Mouse (Mus musculus): ENCODE results near the gene Fam162a.
"Not testable (repeated sequence)": the region's sequence is repeated elsewhere in the genome, so short reads cannot be mapped to it uniquely, and the experiment has no call there.

Fam162a gene

DNA sequence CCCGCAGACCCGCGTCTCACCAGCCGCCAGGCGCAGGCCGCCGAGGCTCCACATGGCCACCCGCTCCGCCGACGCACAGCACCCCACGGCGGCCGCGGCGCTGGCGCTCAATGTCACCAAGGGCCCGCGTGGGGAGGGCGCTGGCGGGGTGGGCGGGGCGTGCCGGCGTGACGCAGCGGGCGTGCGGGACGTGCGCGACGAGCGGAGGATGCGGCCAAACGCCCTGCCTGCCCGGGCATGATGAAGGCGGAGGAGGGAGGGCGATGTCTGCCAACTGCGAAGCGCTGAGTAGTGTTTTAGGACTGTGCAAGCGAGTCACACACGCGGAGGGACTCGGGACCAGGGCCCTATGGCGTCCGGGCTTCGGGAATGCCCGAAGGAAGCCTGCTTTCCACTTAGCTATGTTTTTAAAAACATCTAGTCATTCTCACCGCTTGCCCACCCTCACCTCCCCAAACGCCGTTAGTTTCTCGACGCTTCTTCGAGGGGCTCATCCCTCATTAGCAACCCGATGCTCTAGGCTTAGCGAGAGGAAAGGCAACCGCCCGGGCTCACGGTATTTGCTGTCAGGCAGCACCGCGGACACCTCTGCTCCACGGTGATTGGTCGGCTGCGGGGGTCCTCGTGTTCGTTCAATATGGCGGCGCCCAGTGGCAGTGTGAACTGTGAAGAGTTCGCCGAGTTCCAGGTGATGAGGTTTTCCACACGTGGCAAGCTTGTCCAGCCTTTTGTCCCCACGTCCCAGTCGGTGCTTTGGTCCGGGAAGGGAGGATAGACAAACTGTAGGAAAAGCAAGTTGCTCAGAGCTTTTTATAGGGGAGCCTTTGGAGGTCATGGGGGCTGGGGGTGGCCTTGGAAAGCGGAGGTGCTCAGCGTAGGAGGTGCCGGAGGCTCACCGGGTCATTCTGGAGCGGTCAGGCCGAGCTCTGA lies at the start of gene Fam162a, which contains the start of gene Ccdc58:
Gene Fam162a (minus strand): TSS at position 145 of the 930 bp plus-strand sequence.
Gene Ccdc58 (plus strand): TSS at position 236 of the 930 bp plus-strand sequence.
- peak; percentile 97 for DNase-seq (ENCODE audit: low read depth, low spot score)

DNA sequence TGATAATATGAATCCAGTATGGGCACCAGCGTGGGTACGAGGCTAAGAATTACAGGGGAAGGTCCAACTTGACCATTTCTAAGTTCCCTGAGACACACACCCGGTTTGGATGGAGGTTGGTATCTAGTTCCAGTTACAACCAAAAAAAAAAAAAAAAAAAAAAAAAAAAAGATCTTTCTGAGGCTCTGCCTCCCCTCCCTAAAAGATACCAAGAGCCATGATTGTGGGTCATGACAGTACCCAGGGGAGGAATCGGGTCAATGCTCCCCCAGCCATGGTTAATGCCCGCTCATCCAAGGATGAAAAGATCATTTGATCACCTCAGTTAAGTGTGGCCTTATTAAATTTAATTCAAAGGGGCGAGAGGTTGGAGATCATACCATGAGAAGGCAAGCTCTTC lies 44.4 kb upstream of the Fam162a start:
- DNase-seq (ENCODE audit: low read depth, low spot score): not testable (repeated sequence)

DNA sequence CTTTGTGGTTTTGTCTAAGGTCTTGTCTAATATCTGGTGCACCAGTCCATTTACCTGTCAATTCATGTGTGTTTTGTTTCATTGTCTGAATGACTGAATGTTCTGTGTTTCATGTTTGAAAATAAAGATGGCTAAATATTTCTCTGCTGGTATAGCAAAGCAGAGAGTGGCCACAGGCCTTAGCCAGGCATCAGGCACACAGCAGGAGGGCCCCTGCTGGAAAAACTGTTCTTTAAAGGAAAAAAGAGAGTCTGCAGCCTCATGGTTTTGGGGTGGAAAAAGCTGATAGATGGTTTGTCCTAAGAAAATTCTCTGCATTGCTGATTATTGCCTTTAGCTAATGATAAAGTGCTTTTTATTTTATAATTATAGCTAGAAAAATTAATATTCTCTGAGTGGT lies 40.1 kb upstream of the Fam162a start:
- not testable (repeated sequence) for DNase-seq (ENCODE audit: low read depth, low spot score)

DNA sequence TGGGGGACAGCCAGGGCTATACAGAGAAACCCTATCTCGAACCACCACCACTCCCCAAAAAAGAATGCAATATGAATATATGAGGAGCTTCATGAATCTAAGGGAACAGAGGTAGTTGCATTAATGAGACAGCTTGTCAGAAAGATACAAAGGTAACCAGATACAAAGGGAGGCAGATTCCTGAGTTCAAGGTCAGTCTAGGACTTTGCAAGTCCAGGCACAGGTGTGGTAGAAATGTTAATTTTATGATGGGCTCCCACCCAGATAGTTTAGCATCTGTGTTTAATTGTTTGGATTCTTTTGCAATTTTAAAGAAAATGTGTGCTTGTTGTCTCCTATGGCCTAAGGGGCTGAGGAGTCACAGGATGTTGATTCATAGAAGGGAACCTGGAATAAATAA lies 30.8 kb upstream of the Fam162a start:
- DNase-seq (ENCODE audit: low read depth, low spot score): no peak

DNA sequence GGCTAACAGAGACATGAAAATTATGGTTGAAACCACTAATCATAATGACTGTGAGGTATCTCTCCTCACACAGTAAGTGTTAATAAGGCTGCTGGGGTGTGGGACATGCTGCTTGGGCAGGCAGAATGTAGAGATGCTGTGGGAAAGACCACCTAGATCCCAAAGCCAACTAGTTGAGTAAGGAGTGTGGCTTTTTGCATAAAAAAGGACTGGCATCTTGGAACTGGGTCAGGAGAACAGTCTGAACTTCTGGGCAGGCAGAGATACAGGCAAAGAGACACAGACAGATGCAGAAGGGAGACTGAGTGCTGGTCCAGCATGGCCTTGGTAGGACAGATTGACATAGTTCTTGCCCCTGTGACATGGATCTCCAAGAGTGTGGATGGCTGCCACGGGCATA lies 30.1 kb upstream of the Fam162a start:
- DNase-seq (ENCODE audit: low read depth, low spot score): no peak

DNA sequence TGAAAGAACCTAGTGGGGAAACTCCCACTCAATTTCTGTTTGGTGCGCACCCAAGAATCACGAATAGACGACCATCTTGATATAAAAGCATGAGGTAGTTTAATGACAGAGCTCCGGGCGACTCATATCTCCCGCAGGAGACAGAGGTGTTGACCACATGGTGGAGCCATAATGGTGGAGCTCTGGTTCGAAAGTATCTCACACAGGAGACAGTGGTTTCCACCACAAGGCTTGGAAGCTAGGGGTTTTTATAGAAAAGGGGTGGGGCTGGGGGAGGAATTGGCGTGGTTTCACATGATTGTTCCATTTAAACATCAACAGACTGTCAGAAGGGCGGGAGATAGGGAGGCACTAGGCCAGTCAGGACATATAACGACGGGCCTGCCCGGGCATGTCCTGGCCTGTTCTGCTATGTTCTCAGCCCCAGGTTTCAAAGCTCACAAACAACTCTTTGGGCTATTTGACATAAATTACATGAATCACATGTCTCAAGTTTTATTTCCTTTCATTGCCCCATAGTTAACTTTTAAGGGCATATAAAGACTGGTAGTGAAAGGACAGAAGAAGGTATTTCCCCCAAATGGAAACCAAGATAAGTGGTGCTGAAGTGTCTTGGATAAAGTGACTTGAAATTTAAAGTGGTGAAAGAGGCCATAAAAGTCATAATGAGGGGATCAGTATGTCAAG lies 26.6 kb upstream of the Fam162a start:
- not testable (repeated sequence) for DNase-seq (ENCODE audit: low read depth, low spot score)

DNA sequence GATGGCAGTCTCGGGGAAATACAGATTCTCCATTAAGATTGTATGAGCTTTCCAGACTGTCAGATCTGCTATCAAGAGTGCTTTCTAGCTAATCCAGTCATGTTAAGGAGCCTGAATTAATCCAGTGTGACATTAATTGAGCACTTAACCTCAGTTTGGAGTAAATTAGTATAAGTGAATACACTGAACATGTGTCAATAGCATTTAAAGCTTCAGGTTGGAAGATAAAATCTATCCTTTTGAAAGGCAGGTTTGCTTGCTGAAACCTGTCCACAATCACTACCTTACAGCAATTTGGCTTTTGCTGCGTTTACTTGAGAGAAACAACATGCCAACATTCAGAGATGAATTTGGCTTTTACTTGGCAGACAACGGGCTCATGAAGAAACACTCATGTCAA lies 22.7 kb upstream of the Fam162a start:
- no peak for DNase-seq (ENCODE audit: low read depth, low spot score)

DNA sequence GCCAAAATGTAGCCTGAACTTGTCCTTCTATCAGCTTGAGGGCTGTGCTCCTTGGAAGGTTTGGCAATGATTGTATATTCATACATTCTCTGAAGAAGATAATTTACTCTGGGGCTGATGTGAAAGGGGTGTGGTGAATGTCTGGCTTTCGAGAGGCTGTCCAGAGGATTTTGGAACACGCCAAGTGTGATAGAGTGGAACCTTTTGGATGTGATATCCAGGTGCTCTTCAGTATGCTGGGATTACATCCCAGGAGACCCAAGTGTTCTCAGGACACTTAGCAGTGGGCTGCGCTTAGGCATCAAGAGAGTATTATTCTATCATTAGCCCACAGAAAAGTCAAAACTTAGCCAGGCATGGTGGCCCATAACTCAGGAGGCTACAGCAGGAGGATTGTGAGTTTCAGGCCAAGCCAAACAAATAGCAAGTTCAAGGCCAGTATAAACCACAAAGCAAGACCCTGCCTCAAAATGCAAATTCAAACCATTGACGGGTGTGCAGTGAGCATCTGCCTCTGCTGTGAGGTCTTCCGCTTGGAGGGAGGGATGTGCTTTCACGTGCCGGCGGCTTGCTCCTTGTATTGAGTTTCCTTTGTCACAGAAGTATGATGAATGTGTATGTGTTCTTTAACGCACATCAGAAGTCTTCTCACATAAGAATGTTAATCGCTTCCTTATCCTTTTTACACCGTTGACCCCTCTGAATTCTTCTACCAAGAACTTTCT lies 19.6 kb upstream of the Fam162a start:
- DNase-seq (ENCODE audit: low read depth, low spot score): no peak

DNA sequence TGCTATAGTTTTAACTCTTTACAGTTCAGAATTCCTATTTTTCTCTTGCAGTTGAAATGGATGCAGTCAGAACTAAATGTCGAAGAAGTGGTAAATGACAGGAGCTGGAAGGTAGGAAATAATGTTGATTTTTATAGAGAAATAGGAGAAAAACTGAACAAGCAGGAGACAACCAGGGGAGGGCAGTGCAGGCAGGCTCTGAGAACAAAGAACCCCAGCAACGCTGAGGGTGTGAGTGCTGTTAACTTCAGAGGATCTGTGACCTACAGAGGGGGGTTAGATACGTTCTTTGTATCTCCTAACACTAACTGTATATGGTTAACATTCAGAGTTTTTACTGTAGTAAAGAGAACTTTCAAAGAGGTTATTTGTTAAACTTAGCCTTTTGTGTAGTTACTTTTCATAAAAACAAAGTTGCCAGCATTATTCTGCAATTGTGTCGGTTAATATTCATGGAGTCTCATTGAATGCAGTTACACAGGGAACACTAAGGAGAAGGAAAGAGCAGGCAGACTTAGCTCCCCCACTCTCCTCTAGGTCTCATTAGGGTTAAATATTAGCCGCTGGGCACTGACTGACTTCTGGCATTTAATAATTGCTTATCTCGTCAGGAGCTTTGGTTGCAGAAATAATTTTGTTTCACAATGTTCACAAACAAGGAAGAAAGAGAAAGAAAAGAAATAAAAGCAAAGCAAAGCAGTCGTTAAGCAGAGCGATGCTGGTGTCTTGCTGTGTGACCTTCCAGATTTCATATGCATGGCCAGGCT lies 18.6 kb upstream of the Fam162a start:
- DNase-seq (ENCODE audit: low read depth, low spot score): no peak

DNA sequence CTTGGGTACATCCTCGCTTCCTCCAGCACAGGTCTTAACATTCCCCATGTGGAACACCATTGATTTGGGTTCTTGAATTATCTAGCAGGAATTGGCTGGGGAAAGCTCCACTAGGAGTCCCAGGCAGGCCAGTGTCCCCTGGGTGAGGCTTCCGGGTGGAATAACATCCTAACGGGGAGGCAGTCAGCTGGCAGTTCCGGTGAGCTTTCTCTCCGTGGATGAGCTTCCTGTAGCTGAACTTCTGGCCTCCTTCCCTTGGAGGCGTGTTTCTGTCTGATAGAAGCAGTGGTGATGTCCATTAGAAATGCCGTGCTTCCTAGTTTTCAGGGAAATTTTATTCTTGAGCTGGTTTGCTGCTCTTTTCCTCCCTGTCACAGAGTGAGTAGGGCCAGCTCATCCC lies 17.7 kb upstream of the Fam162a start:
- DNase-seq (ENCODE audit: low read depth, low spot score): no peak

DNA sequence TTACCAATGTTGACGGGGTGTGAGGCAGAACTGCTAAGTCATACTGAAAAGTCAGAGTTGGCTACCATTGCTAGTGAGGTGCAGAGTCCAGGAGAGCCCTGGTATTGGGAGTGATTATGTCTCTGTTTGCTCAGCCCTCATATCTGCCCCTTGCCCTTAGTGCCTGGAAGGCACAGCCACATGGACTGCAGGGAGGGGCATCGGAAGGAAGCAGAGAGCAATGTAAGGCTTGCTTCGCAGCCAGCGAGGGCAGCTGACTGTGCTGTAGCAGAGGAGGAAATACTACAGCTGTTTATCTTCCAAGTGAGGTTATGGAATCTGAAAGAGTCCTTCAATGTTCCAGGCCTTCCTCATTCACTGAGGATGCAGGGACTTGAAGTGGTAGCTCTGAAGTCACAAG lies 16.5 kb upstream of the Fam162a start:
- DNase-seq (ENCODE audit: low read depth, low spot score): no peak

DNA sequence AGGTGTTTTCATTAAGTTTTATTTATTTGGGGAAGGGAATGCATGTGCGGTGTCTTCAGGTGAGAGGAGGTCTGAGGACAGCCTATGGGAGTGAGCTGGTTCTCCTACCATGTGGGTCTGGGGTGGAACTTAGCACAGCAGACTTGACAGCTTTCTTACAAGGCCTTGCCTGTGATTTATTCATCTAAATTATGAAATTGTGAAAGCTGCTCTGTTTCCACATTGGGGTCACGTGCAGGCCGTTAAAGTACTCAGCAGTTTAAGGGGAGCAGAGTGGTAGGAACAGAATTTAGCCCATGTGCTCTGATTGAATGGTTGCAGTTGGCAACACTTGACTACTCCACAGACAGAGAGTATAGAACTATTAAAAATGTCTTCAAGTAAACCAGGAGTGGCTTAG lies 8.5 kb upstream of the Fam162a start:
- no peak for DNase-seq (ENCODE audit: low read depth, low spot score)

DNA sequence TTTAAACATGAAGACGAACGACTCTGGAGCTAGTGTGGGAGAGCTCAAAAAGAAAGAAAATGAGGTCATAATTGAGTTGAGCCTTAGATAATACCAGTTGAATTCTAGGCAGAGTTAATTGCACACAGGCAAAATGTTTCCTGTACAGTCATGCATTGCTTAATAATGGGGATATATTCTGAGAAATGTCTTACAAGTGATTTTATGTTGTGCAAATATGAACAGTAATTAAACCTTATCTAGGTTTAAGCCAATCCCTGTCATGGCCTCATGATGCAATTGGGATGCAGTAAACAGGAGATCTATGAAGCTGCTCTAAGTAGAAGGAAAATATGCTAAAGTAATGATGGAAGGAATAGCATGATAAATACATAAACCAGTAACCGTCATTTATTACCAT lies 3.4 kb upstream of the Fam162a start:
- no peak for DNase-seq (ENCODE audit: low read depth, low spot score)

DNA sequence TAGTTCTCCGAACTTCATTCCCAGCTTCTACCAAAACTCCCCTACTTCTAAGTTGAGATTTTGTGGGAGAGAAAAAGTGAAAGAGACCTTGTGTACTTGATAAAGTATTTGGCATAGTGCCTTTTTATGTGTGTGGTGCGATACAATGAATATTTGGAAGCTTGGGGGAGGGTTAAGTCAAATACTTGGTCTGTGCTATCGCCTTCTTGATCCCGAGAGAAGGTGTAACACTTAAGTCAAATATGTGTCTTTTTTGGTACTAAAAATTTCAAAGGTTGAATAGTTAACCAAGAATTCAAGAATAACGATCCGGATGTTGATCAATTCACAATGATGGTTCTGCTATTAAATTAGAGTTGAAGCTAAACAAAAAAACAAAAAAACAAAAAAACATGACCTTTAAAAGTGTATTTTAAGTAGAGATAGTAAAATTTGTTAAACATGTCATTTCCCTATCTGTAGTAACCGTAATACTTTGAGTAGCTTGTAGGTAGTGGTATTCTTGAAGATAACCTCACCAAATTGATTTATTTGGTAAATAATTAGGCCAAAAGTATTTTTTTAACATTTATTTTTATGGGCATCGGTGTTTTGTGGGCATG lies 1.1 kb upstream of the Fam162a start:
- no peak for DNase-seq (ENCODE audit: low read depth, low spot score)

DNA sequence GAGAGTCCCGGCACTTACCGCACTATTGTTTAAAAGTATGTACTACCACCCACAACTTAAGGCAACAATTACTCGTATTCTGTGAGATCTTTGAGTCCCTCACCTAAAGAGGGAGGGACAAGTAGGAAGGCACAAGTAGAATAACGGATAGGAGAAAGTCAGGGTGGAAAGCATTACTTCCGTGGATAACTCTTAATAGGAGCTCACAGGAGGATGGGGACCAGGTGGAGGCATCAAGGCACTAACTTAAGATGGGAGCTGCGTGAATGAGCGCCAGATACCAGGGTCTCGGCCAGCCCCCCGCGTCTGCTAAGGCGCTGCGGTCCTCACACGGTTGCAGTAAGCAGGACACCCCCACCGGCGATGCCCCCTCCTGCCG lies 334 bp downstream of the Fam162a start:
- DNase-seq (ENCODE audit: low read depth, low spot score): no peak

DNA sequence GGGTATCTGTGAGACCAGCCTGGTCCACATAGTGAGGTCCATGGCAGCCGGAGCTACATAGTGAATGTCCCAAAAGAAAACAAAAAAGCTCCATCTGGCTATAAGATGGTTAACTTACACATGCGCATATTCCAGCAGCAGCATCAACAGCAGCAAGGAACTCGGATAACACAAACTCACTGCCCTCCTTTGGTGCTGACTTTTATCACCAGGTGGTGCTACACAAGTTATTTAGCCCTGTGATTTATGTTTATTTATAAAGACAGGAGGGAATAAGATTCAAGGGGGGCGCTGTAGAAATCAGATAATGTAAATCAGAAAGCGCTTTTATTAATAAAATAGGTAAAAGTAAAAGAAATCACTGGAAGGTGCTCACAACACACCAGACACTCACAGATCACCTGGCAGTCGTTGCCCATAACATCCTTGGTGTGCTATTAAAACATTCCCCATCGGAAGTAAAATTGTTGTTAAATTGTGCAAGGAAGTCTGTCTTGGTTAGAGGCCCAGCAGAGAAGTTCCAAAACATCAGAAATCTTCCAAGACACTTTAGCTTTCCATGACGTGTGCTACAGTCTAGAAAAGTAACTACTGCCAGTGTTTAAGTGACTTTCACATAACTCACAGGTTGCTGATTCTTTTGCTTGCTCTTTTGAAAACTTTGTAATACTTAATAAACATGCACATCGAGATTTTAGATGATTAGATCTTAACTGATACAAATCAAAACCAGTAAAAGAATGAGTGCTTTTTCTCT lies 1.4 kb downstream of the Fam162a start:
- DNase-seq (ENCODE audit: low read depth, low spot score): peak; percentile 44

DNA sequence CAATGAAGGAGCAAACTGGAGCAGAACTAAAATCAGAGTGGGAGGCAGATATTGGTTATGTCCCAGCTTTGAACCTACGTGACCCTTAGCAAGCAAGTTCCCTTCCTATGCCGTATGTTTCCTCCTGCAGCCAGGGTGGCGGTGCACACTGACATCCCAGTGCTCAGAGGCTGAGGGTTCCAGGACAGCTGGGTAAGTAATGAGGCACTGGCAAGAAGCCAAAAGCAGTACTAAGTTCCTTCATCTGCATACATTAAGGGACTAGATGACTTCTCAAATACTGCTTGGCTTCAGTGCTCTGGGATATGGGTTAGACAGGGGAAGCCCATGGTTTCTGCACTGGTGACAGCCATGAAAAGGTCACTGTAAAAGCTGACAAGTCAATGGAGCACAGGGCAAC lies 3.0 kb downstream of the Fam162a start:
- DNase-seq (ENCODE audit: low read depth, low spot score): no peak

DNA sequence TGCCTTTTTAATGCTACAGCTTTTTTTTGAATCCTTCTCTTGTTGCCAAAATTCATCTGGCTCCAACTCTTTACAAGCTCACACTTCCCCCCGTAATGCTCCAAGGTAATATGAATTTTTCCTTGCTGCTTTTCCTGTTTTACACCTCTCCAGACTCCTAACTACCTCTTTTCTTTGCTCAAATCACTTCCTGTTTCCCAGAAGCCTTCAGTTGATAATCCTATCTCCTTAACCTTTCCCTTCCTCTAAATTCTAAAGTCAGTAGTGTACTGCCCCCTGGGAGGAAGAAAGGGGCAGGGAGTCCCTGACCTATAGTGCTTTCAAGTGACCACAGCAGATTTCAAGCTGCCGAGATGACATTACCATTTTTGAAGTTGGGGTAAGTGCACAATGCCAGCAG lies 3.7 kb downstream of the Fam162a start:
- DNase-seq (ENCODE audit: low read depth, low spot score): no peak

DNA sequence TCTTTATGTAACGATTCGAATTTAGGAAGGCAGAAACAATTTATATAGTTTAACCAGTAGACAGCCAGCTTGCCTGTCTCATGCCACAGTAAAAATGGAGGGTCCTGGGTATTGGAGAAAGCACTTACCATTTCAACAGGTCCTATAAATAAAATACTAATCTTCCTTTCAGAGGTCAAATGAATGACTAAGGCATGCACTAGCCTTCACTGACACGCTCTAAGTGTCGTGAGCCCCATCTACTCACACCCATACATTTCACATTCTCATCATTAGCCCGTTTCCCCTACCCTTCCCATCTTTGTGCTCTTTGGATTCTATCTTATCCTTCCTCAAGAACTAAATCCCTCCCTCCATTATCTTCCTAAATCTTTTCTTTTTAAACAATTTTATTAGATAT lies 6.5 kb downstream of the Fam162a start:
- no peak for DNase-seq (ENCODE audit: low read depth, low spot score)

DNA sequence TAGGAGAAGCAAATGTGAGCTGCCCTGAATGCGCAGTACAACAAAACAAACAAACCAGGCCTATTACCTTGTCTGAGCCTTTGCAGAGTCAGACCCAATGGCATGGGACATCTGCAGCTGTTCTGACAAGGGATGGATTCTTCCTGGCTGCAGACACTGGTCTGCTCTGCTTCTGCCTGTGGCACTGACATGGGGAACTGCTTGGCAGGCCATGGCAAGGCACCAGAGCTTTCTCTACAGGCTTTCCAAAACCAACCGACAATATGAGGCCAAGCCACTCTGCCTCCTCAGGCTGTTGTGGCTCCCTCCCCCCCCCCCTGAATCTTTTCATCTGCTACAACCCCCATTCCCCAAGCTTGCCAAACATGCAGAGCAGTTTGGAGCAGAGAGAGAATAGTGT lies 8.1 kb downstream of the Fam162a start:
- DNase-seq (ENCODE audit: low read depth, low spot score): no peak

All from CD4-positive, CD25-positive, alpha-beta regulatory T cell, adult 2 months (primary cell).